Mouse (Mus musculus): Measurements from ENCODE around the gene Rnf185. TPM values are rescaled to one million over a fixed set of nuclear protein-coding genes. Genes with fewer than 3 reads are reported as not detected.
A peak's percentile ranks its signal among the peaks of the same experiment; 100 is the strongest.

The Rnf185 gene
- polyA plus RNA-seq, 1 experiment from 2014 or later = 51.9 TPM

- Histone ChIP-seq H3K36me3 (ENCODE audit: control insufficient read depth, insufficient read depth, low read length) (peaks cover 3% of the 10 kb centered on the region; the same call in 1 of the 2 replicates), H3K9ac (ENCODE audit: low read length) (no peak overlapping the region), H3K27ac (ENCODE audit: low read depth, low read length) (no peak overlapping the region), H3K9me3 (ENCODE audit: control insufficient read depth, low read length) (no peaks in the 10 kb centered on the region), H3K4me2 (no peak overlapping the region), H3K27me3 (ENCODE audit: control insufficient read depth, insufficient read depth, low read length) (no peaks in the 10 kb centered on the region), H3K4me1 (ENCODE audit: control insufficient read depth, insufficient read depth, low read length) (peaks cover 3% of the 10 kb centered on the region; the same call in 1 of the 2 replicates), H3K4me3 (ENCODE audit: low read depth, low read length) (no peak overlapping the region)
- 85% methylated on average over 3 of the region's 3 CpGs for WGBS
- no peak for DNase-seq (ENCODE audit: low spot score, missing footprints)
- no peak for ATAC-seq (ENCODE audit: low FRiP score)
Observed at GRCm38 (mm10) chr11:3412111-3412510, 40.1 kb downstream of the Rnf185 start.

- ATAC-seq (ENCODE audit: low FRiP score) = peak; percentile 94
- Histone ChIP-seq H3K9ac (ENCODE audit: low read length) (peak within 1 kb of the TSS; percentile 83), H3K4me2 (peak within 1 kb of the TSS; percentile 84), H3K36me3 (ENCODE audit: control insufficient read depth, insufficient read depth, low read length) (no peaks in the 10 kb centered on the region), H3K4me3 (ENCODE audit: low read depth, low read length) (peak within 1 kb of the TSS; percentile 77), H3K27ac (ENCODE audit: low read depth, low read length) (no peak within 1 kb of the TSS; the same call in 1 of the 2 replicates), H3K9me3 (ENCODE audit: control insufficient read depth, low read length) (no peaks in the 10 kb centered on the region), H3K4me1 (ENCODE audit: control insufficient read depth, insufficient read depth, low read length) (peaks cover 3% of the 10 kb centered on the region; the same call in 1 of the 2 replicates), H3K27me3 (ENCODE audit: control insufficient read depth, insufficient read depth, low read length) (no peaks in the 10 kb centered on the region)
- WGBS = 3% methylated on average over 44 of the region's 45 CpGs
- DNase-seq (ENCODE audit: low spot score, missing footprints) = peak; percentile 98
Observed at GRCm38 (mm10) chr11:3408997-3409732, 43.0 kb downstream of the Rnf185 start, which contains the start of gene Limk2. Gene Limk2 (minus strand): TSS chr11:3409189.

GRCm38 (mm10) chr11:3408131-3408996 is 43.8 kb downstream of the Rnf185 start:
- Histone ChIP-seq H3K27me3 (ENCODE audit: control insufficient read depth, insufficient read depth, low read length) (no peaks in the 10 kb centered on the region), H3K4me1 (ENCODE audit: control insufficient read depth, insufficient read depth, low read length) (peaks cover 3% of the 10 kb centered on the region; the same call in 1 of the 2 replicates), H3K4me2 (peak overlapping the region; percentile 84), H3K9ac (ENCODE audit: low read length) (peak overlapping the region; percentile 83), H3K9me3 (ENCODE audit: control insufficient read depth, low read length) (no peaks in the 10 kb centered on the region), H3K4me3 (ENCODE audit: low read depth, low read length) (peak overlapping the region; percentile 77), H3K36me3 (ENCODE audit: control insufficient read depth, insufficient read depth, low read length) (no peaks in the 10 kb centered on the region), H3K27ac (ENCODE audit: low read depth, low read length) (no peak overlapping the region)
- no peak for ATAC-seq (ENCODE audit: low FRiP score)
- 8% methylated on average over 34 of the region's 34 CpGs for WGBS
- peak; percentile 94 for DNase-seq (ENCODE audit: low spot score, missing footprints)

- H3K4me3 ChIP-seq (ENCODE audit: low read depth, low read length) = no peak overlapping the region
- no peaks in the 10 kb centered on the region for H3K36me3 ChIP-seq (ENCODE audit: control insufficient read depth, insufficient read depth, low read length)
- no peak for ATAC-seq (ENCODE audit: low FRiP score)
- H3K4me1 ChIP-seq (ENCODE audit: control insufficient read depth, insufficient read depth, low read length) = peaks cover 3% of the 10 kb centered on the region; the same call in 1 of the 2 replicates
- 88% methylated on average over 7 of the region's 7 CpGs for WGBS
- no peaks in the 10 kb centered on the region for H3K27me3 ChIP-seq (ENCODE audit: control insufficient read depth, insufficient read depth, low read length)
- H3K27ac ChIP-seq (ENCODE audit: low read depth, low read length) = no peak overlapping the region
- no peak for DNase-seq (ENCODE audit: low spot score, missing footprints)
- H3K9ac ChIP-seq (ENCODE audit: low read length) = no peak overlapping the region
- H3K4me2 ChIP-seq = no peak overlapping the region
- H3K9me3 ChIP-seq (ENCODE audit: control insufficient read depth, low read length) = no peaks in the 10 kb centered on the region
Observed at GRCm38 (mm10) chr11:3404287-3405047, 47.7 kb downstream of the Rnf185 start.

- Histone ChIP-seq H3K4me3 (ENCODE audit: low read depth, low read length) (no peak overlapping the region), H3K4me1 (ENCODE audit: control insufficient read depth, insufficient read depth, low read length) (no peaks in the 10 kb centered on the region; the same call in 1 of the 2 replicates), H3K27ac (ENCODE audit: low read depth, low read length) (no peak overlapping the region), H3K9ac (ENCODE audit: low read length) (no peak overlapping the region), H3K9me3 (ENCODE audit: control insufficient read depth, low read length) (no peaks in the 10 kb centered on the region), H3K27me3 (ENCODE audit: control insufficient read depth, insufficient read depth, low read length) (no peaks in the 10 kb centered on the region), H3K4me2 (no peak overlapping the region), H3K36me3 (ENCODE audit: control insufficient read depth, insufficient read depth, low read length) (no peaks in the 10 kb centered on the region)
- DNase-seq (ENCODE audit: low spot score, missing footprints) = no peak
- no peak for ATAC-seq (ENCODE audit: low FRiP score)
- WGBS = 83% methylated on average over 3 of the region's 3 CpGs
Observed at GRCm38 (mm10) chr11:3403024-3403423, 49.1 kb downstream of the Rnf185 start.

GRCm38 (mm10) chr11:3398318-3398717 is 53.8 kb downstream of the Rnf185 start:
- Histone ChIP-seq H3K27ac (ENCODE audit: low read depth, low read length) (no peak overlapping the region), H3K4me1 (ENCODE audit: control insufficient read depth, insufficient read depth, low read length) (peaks cover 7% of the 10 kb centered on the region; the same call in 1 of the 2 replicates), H3K4me3 (ENCODE audit: low read depth, low read length) (no peak overlapping the region), H3K4me2 (no peak overlapping the region), H3K9ac (ENCODE audit: low read length) (no peak overlapping the region), H3K27me3 (ENCODE audit: control insufficient read depth, insufficient read depth, low read length) (no peaks in the 10 kb centered on the region), H3K36me3 (ENCODE audit: control insufficient read depth, insufficient read depth, low read length) (no peaks in the 10 kb centered on the region), H3K9me3 (ENCODE audit: control insufficient read depth, low read length) (no peaks in the 10 kb centered on the region)
- 90% methylated on average over 1 of the region's 1 CpGs for WGBS
- no peak for ATAC-seq (ENCODE audit: low FRiP score)
- no peak for DNase-seq (ENCODE audit: low spot score, missing footprints)

GRCm38 (mm10) chr11:3396562-3396961 is 55.6 kb downstream of the Rnf185 start:
- Histone ChIP-seq H3K4me3 (ENCODE audit: low read depth, low read length) (no peak overlapping the region), H3K4me1 (ENCODE audit: control insufficient read depth, insufficient read depth, low read length) (peaks cover 7% of the 10 kb centered on the region; the same call in 1 of the 2 replicates), H3K27me3 (ENCODE audit: control insufficient read depth, insufficient read depth, low read length) (no peaks in the 10 kb centered on the region), H3K36me3 (ENCODE audit: control insufficient read depth, insufficient read depth, low read length) (no peaks in the 10 kb centered on the region), H3K27ac (ENCODE audit: low read depth, low read length) (peak overlapping the region; percentile 32), H3K9ac (ENCODE audit: low read length) (no peak overlapping the region), H3K9me3 (ENCODE audit: control insufficient read depth, low read length) (no peaks in the 10 kb centered on the region), H3K4me2 (no peak overlapping the region)
- 52% methylated on average over 8 of the region's 8 CpGs for WGBS
- peak; percentile 85 for DNase-seq (ENCODE audit: low spot score, missing footprints)
- ATAC-seq (ENCODE audit: low FRiP score) = peak; percentile 78

GRCm38 (mm10) chr11:3396091-3396490 is 56.1 kb downstream of the Rnf185 start:
- no peak overlapping the region for H3K9ac ChIP-seq (ENCODE audit: low read length)
- peaks cover 7% of the 10 kb centered on the region; the same call in 1 of the 2 replicates for H3K4me1 ChIP-seq (ENCODE audit: control insufficient read depth, insufficient read depth, low read length)
- H3K36me3 ChIP-seq (ENCODE audit: control insufficient read depth, insufficient read depth, low read length) = no peaks in the 10 kb centered on the region
- ATAC-seq (ENCODE audit: low FRiP score) (peak; percentile 76), DNase-seq (ENCODE audit: low spot score, missing footprints) (no peak)
- H3K4me3 ChIP-seq (ENCODE audit: low read depth, low read length) = no peak overlapping the region
- H3K27ac ChIP-seq (ENCODE audit: low read depth, low read length) = 0 out of 2 replicates have a peak overlapping the region, but pooled peaks have one; percentile 32
- no peak overlapping the region for H3K4me2 ChIP-seq
- no peaks in the 10 kb centered on the region for H3K9me3 ChIP-seq (ENCODE audit: control insufficient read depth, low read length)
- 56% methylated on average over 3 of the region's 3 CpGs for WGBS
- no peaks in the 10 kb centered on the region for H3K27me3 ChIP-seq (ENCODE audit: control insufficient read depth, insufficient read depth, low read length)

Data from midbrain, embryonic 11.5 days (tissue).